Mouse (Mus musculus) embryonic facial prominence, embryonic 14.5 days (tissue): ENCODE measurements around the gene Tal1. TPM values are rescaled to one million over a fixed set of nuclear protein-coding genes. Genes with fewer than 3 reads are reported as not detected.

Experiments
- ATAC-seq: fragments of 200-750 bp; cut with Nextera tagmentation; 2 replicates; pipeline ENCODE4 v1.8.0; 2017; ENCODE audit warnings: low read depth, moderate number of reproducible peaks, moderate TSS enrichment
- DNase-seq: peaks from one replicate; pipeline ENCODE4 v3.0.0-alpha.2; 2015; ENCODE audit warnings: low spot score
- H3K27ac ChIP-seq: fragments of 300-500 bp; sonication (generic); replicated peaks from 2 replicates; pipeline ENCODE4 v1.5.1; 2014; ENCODE audit warnings: low read depth, mild to moderate bottlenecking, low read length, moderate library complexity
- H3K27me3 ChIP-seq: fragments of 300-500 bp; sonication (generic); replicated peaks from 2 replicates; pipeline ENCODE4 v1.6.1; 2014; ENCODE audit warnings: low read length; ENCODE audit not compliant: control insufficient read depth, insufficient read depth
- H3K36me3 ChIP-seq: fragments of 300-500 bp; sonication (generic); 2 replicates; pipeline ENCODE4 v1.6.1; 2014; ENCODE audit warnings: low read length, mixed read lengths; ENCODE audit not compliant: control insufficient read depth, insufficient read depth
- H3K4me1 ChIP-seq: fragments of 300-500 bp; sonication (generic); 2 replicates; pipeline ENCODE4 v1.6.1; 2014; ENCODE audit warnings: antibody characterized with exemption, low read length; ENCODE audit not compliant: control insufficient read depth, insufficient read depth
- H3K4me2 ChIP-seq: fragments of 300-500 bp; sonication (generic); 2 replicates; pipeline ENCODE4 v1.6.1; 2014; ENCODE audit warnings: low read depth, mild to moderate bottlenecking, low read length, moderate library complexity, mixed read lengths
- H3K4me3 ChIP-seq: fragments of 300-500 bp; sonication (generic); 2 replicates; pipeline ENCODE4 v1.5.1; 2014; ENCODE audit warnings: low read depth, mild to moderate bottlenecking, low read length
- H3K9ac ChIP-seq: fragments of 300-500 bp; sonication (generic); 2 replicates; pipeline ENCODE4 v1.6.1; 2014; ENCODE audit warnings: low read depth, mild to moderate bottlenecking, low read length, moderate library complexity, mixed read lengths
- H3K9me3 ChIP-seq: fragments of 300-500 bp; sonication (generic); 2 replicates; pipeline ENCODE4 v1.6.1; 2016; ENCODE audit warnings: low read length; ENCODE audit not compliant: control insufficient read depth
- WGBS: fragments of 180-500 bp; shearing (Covaris S2); extraction: QIAGEN DNeasy Blood & Tissue Kit; methylation state at CpG from one replicate; pipeline ENCODE4 v1.1.7; 2014; 5-methylcytosine and 5-hydroxymethylcytosine counted together
- polyA plus RNA-seq: library from polyadenylated mRNA; unstranded; fragments of >200 nt; fragmentation: Nextera tagmentation; extraction: Ambion mirVana; gene quantifications from 2 replicates; pipeline ENCODE4 v1.2.1, GENCODE M21; 2014

Tal1 gene
- polyA plus RNA-seq, 1 experiment from 2014 or later: 1.6 TPM

DNA sequence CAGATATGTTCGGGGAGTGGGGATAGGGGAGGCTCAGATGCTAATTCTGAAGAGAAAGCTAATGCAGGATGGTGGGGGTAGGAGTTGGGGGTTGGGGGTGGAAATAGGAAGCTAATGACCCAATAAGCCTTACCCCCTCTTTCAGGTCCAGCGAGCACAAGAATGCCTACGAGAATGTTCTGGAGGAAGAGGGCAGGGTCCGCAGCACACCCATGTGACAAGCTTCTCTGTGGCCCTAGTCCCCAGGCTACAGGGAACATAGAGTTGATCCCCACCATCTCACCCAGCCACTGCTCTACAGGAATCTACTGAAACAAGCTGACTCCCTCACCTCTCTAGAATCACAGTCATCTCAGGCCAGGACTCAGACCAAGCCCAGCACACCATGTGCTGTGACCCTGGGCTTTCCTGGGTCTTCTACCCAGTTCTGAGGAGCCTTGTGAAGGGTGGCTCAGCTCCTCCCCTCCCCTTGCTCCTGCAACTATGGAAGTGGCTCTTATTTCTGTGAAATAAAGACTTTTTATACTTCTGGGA, 37.2 kb downstream of the Tal1 start:
- no peak for ATAC-seq
- DNase-seq: no peak
- Histone ChIP-seq H3K27ac (no peak overlapping the region), H3K27me3 (peaks cover 45% of the 10 kb centered on the region), H3K9me3 (no peaks in the 10 kb centered on the region), H3K36me3 (no peaks in the 10 kb centered on the region), H3K4me1 (peaks cover 9% of the 10 kb centered on the region; the same call in 1 of the 2 replicates), H3K4me3 (no peak overlapping the region), H3K4me2 (no peak overlapping the region), H3K9ac (no peak overlapping the region)
- 86% methylated on average over 4 of the region's 4 CpGs for WGBS

GRCm38 (mm10) chr4:115094056-115094455, 37.8 kb downstream of the Tal1 start:
- ATAC-seq: no peak
- Histone ChIP-seq H3K4me1 (peaks cover 9% of the 10 kb centered on the region; the same call in 1 of the 2 replicates), H3K4me2 (no peak overlapping the region), H3K27me3 (peaks cover 44% of the 10 kb centered on the region), H3K27ac (no peak overlapping the region), H3K9me3 (no peaks in the 10 kb centered on the region), H3K9ac (no peak overlapping the region), H3K4me3 (no peak overlapping the region), H3K36me3 (no peaks in the 10 kb centered on the region)
- no peak for DNase-seq
- WGBS: 84% methylated on average over 2 of the region's 2 CpGs

- H3K27ac ChIP-seq: peak overlapping the region; percentile 15; the same call in 1 of the 2 replicates
- peak overlapping the region; percentile 49 for H3K9ac ChIP-seq
- no peaks in the 10 kb centered on the region for H3K9me3 ChIP-seq
- DNase-seq (peak; percentile 21), ATAC-seq (peak; percentile 42; the same call in 1 of the 2 replicates)
- peak overlapping the region; percentile 33 for H3K4me3 ChIP-seq
- H3K36me3 ChIP-seq: no peaks in the 10 kb centered on the region
- WGBS: 2% methylated on average over 29 of the region's 31 CpGs
- peak overlapping the region; percentile 77 for H3K4me2 ChIP-seq
- H3K27me3 ChIP-seq: peaks cover 41% of the 10 kb centered on the region
- H3K4me1 ChIP-seq: peaks cover 9% of the 10 kb centered on the region; the same call in 1 of the 2 replicates
Measured at GRCm38 (mm10) chr4:115095671-115096434, 39.6 kb downstream of the Tal1 start.

DNA sequence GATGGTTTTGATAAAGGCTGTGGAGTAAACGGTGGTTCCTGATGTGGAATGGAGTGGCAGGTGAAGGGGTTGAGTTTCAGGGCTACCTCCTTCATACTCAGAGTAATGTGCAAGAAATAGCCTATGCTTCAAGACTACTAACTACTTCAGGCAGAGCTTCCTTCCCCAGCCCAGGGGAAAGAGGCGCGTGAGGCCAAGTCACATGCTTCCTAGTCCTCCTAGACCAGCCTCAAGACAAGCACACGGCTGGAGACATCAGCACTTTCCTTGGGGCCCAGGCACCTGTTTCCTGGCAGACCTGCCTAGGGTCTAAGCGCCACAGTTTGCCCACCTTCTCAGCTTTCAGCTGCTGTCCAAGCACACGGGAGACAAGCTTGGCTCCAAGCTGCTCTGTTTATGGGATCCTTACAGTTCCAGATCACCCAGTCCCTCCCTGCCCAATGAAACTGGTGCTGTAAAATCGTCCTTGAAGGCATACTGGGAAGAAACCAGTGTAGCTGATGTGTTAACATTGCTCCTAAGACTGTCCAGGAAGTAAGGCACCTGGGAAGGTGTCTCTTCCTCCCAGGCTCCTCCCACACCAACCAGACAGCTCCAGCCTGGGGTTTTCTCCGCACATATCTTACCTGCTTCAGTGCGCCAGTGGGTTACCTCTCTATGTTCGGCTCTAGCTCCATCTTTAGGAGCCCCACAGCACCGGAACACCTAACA, 40.4 kb downstream of the Tal1 start:
- Histone ChIP-seq H3K4me1 (peaks cover 9% of the 10 kb centered on the region; the same call in 1 of the 2 replicates), H3K27me3 (peaks cover 41% of the 10 kb centered on the region), H3K4me3 (peak overlapping the region; percentile 9), H3K27ac (no peak overlapping the region), H3K9me3 (no peaks in the 10 kb centered on the region), H3K4me2 (peak overlapping the region; percentile 77), H3K36me3 (no peaks in the 10 kb centered on the region), H3K9ac (no peak overlapping the region)
- ATAC-seq: no peak
- DNase-seq: no peak
- WGBS: 10% methylated on average over 11 of the region's 11 CpGs

DNA sequence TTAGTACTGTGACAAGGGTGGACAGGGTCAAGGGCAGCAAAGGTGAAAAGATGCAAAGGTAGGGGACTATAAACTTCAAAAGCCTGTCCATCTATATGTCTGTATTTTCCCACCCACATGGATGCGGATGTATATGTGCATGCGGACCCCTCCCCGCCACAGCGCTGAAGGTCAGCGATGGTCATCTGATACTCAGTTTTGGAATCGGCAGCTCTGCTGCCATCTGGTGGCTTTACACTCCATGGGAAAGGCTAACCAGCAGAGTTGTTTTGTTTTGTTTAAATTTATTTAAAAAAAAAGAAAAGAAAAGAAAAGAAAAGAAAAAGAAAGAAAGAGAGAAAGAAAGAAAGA, 40.9 kb downstream of the Tal1 start:
- WGBS: 0% methylated on average over 6 of the region's 6 CpGs

GRCm38 (mm10) chr4:115101682-115102081, 45.5 kb downstream of the Tal1 start:
- ATAC-seq: 0 out of 2 replicates have a peak, but pooled peaks have one; percentile 53
- Histone ChIP-seq H3K9ac (no peak overlapping the region), H3K27ac (no peak overlapping the region), H3K36me3 (no peaks in the 10 kb centered on the region), H3K27me3 (peaks cover 12% of the 10 kb centered on the region), H3K4me1 (no peaks in the 10 kb centered on the region), H3K9me3 (no peaks in the 10 kb centered on the region), H3K4me3 (no peak overlapping the region), H3K4me2 (peak overlapping the region; percentile 37; the same call in 1 of the 2 replicates)
- WGBS: 36% methylated on average over 6 of the region's 6 CpGs
- peak; percentile 77 for DNase-seq

More for the DNA sequence above, 40.9 kb downstream of the Tal1 start:
- Histone ChIP-seq H3K4me1 (peaks cover 9% of the 10 kb centered on the region; the same call in 1 of the 2 replicates), H3K27me3 (peaks cover 41% of the 10 kb centered on the region), H3K4me3 (peak overlapping the region; percentile 9; the same call in 1 of the 2 replicates), H3K9me3 (no peaks in the 10 kb centered on the region), H3K4me2 (peak overlapping the region; percentile 37), H3K27ac (no peak overlapping the region), H3K36me3 (no peaks in the 10 kb centered on the region), H3K9ac (no peak overlapping the region)
- peak; percentile 19 for DNase-seq
- ATAC-seq: no peak

GRCm38 (mm10) chr4:115103510-115103909, 47.3 kb downstream of the Tal1 start:
- Histone ChIP-seq H3K27ac (no peak overlapping the region), H3K4me3 (no peak overlapping the region), H3K36me3 (no peaks in the 10 kb centered on the region), H3K9ac (no peak overlapping the region), H3K4me2 (no peak overlapping the region), H3K9me3 (no peaks in the 10 kb centered on the region), H3K27me3 (no peaks in the 10 kb centered on the region), H3K4me1 (no peaks in the 10 kb centered on the region)
- ATAC-seq (no peak), DNase-seq (no peak)
- WGBS: 48% methylated on average over 4 of the region's 4 CpGs

DNA sequence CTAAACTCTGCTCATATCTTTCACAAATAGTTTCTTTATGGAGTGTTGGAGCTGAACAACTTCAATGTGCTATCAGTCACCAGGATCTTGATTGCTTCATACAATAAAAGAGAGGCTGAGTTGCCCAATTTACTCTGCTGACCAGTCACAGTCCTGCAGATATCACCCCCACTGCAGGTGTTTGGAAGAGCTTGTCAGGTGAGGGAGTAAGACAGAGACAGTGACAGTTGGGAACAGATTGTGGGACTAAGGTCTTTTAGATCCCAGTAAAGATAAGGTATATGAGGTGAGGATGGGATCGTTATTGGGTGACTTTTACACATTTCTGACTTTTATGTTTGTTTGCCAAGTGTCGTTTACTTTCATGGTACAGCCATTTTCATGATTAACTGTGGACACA, 54.9 kb downstream of the Tal1 start:
- Histone ChIP-seq H3K36me3 (no peaks in the 10 kb centered on the region), H3K27me3 (no peaks in the 10 kb centered on the region), H3K4me3 (no peak overlapping the region), H3K4me1 (no peaks in the 10 kb centered on the region), H3K27ac (no peak overlapping the region), H3K4me2 (no peak overlapping the region), H3K9ac (no peak overlapping the region), H3K9me3 (no peaks in the 10 kb centered on the region)
- ATAC-seq: no peak
- WGBS: 75% methylated on average over 2 of the region's 2 CpGs
- DNase-seq: no peak
